Mouse (Mus musculus) frontal cortex, adult (tissue): ENCODE data around the gene Ece1.

Source experiments
- ATAC-seq: cut with Nextera tagmentation; 2 replicates; pipeline ENCODE4 v1.9.2; 2017; ENCODE audit warnings: mild to moderate bottlenecking, moderate library complexity, mixed read lengths; ENCODE audit not compliant: low TSS enrichment

The Ece1 gene

DNA sequence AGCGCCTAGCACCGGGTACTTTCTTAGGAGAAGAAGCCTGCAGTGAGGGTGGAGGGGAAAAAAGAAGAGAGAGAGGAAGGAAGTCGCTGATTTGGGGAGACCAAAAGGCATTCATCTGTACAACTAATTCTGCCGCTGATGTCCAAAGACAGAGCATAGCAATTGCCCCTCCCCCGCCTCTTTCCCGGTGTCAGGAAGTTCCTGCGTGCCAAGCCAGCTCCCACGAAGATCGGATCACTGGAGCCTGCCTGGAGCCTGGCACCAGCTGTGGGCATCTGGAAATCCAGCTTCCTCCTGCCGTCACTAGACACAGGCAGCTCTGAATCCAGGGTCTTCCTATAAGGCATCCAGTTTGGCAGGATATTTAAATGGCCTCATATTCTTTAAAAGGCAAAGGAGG is 122.2 kb downstream of the Ece1 start:
- no peak for ATAC-seq

DNA sequence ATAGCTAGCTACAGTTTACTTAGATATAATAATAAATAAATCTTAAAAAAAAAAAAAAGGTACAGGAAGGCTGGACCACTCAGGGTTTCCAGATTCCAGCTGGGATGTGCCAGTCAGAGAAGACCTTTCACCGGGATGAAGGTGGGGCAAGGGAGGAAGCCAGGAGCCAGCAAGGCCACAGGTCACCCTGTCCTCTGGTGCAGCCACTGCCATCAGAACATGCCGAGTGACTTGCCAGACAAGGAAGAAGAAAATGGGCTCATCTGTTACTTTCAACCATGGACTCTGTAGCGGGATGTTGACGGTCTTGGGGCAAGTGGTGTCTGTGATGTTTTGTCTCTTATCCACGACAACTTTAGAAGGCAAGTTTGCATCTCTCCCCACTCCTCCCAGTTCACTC is 122.7 kb downstream of the Ece1 start:
- no peak for ATAC-seq

DNA sequence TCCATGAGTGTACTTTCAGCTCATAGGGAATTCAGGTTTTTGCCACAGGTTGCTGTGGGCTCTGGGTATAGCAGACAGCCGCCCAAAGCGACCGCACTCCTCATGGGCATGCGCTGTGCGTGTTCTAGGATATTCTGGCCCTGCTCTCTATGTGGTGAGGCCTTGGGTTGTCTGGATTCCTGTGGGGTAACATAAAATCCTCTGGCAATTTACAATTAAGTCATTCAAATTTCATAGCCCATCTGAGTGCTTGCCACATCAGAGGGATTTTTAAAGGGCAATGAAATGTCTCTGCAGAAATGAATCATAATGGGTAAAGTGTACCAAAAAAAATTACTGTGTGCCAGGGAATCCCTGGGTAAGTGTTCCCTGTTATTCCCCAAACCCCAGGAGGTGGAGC is 127.4 kb downstream of the Ece1 start:
- no peak for ATAC-seq

DNA sequence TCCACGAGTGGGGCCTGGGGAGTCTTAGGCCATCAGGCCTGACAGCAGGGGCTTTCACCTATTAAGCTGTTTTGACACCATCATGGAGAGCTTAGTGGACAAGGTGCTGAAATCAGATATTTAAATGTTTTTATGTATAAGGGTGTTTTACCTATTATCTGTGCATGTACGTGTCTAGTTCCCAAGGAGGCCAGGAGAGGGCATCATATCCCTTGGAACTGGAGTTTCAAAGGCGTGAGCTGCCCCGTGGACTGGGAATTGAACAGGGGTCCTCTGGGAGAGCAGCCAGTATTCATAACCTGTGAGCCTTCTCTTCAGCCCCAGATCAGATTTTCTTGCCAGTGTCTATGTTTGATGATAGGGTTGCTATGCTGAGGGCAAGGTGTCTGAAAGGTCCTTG is 128.4 kb downstream of the Ece1 start:
- ATAC-seq = no peak

DNA sequence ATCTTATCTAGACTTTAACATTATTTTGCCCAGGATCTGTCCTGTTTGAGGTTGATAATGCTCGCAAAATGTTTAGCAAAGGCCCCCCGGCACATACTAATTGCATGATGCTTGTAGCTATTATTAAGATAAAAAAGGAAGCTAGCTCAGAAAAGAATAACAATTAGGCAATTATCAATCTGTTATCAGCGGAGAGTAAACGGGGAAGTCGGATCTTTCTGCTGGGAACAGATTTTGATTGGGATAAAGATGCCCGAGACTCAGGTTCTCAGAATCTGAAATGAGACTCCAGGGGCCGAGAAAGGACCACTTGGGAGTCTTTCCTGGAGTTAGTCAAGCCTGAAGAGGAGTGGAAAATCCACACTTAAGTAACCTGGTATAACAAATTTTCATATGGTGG is 129.2 kb downstream of the Ece1 start:
- no peak for ATAC-seq

DNA sequence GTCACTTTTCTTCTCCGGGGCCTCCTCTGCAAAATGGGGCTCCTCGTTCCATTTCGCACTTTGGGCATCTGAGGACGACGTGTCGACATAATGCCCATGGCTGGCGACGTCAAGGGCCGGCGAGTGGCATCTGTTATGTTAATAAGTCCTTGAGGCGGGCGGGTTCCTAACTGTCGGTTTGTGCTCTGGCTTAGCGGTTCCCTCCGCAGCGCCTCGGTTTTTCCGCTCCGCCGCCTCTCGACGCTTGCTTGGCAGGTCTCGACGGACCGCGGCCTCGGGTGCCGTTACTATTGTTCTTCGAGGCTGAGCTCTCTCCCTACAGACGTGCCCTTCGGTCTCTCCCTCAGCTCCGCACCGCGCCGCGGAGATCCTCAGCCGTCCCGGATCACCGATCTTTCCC is 130.9 kb downstream of the Ece1 start, which contains the start of gene Eif4g3:
TSS of gene Eif4g3 (plus strand) at position 133 of the 400 bp plus-strand sequence.
- peak; percentile 41 for ATAC-seq

DNA sequence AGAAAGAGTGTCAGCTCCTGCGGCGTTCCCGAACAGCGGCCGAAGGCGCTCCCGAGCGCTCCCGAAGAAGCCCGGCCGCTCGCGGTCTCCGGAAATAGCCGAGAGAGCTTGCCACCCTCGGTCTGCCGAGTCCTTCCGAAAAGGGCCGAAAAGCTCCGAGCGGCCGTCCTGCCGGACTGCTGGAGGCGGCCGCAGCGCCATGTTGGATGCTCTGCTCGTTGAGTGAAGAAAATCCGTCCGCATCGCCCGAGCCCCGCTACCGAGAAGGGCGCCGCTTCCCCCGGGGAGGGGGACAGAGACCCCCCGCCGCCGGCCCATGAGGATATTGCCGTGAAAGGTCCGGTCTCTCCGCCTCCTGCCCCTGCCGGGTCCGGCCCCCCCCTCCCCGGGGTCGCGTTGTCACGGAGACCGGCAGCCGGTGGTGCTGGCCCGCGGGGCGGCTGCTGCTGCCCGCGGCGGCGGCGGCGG is 131.3 kb downstream of the Ece1 start:
- ATAC-seq = peak; percentile 85

DNA sequence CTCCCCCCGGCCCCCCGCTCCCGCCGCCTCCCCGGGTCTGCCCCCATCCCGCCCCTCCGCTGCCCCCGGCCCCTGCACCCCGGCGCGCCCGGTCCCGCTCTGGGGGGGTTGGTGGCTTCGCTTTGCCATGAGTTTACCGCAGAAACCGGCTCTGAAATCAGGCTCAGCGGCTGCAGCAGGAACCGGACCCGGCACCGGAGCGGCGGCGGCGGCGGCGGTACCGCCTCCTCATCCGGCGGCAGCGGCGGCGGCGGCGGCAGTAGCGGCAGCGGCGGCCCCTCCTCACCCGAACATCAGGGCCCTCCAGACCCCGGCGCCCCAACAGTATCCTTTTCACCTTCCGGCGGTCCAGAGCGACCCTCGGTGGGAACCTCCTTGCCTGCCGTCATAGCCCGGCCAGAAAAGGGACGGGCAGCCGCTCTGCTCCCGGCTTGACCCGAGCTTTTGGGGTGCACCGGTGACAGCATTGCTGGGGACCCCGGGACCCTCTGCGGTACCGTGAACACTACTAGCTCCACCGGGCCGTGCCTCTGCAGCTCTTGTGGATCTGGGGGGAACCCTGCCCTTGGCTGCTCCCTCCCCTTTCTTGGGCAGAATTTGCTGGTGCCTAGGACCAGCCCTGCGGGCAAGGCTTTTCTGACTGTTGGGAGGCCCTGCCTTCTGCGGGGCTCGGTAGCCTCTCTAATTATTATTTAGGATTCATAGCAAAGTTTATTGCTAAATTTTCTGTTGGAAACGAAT is 132.0 kb downstream of the Ece1 start:
- ATAC-seq = no peak

DNA sequence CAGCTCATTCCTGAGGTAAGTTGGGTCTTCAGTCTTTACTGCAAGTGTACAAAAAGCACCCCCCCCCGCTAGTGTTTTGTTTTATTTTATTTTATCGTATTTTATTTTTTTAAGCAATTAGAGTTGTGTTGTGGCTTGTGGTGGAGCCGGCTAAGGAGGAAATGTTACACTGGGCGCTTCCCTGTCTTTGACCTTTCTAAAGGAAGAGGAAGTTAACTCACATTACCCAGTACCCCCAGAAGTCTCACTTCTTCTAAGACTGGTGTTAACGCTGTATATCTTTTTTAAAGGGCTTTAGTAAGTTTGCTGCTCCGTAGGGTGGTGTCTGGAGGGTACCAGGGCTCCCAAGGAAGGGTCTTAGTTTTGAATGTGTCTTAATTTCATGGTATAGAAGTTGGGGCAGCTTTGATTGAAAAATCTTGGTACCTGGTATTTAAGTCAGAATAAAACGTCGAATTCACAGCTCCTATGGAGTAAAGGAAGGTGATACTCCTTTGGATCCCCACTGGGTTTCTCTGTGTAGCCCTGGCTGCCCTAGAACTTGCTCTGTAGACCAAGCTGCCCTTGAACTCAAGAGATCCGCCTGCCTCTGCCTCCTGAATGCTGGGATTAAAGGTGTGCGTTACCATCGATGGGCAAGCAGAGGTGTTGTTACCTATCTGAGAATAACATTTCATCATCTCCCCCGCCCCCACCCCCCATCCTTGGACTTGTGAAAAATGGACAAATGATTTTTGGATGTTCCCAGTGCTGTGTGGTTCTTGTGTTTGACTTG is 132.7 kb downstream of the Ece1 start:
- ATAC-seq = no peak

DNA sequence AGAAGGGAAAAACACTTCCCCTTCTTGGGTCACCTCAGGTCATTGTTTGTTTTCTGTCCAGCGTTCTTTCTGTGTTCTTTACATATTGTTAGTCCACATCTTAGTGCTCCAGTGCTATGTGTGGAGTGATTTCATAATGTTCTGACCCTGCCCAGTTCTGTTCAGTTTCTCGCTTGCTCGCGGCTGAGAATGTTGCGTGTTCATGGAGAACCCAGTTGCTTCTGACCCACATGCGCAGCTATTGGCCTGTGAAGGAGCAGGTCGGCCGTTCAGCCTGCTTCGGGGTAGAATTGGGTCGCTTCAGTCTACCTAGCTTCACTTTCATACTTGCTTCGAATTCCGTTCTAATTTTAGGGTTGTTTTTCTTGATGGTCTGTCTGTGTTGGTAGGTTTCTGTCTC is 133.4 kb downstream of the Ece1 start:
- ATAC-seq = no peak

DNA sequence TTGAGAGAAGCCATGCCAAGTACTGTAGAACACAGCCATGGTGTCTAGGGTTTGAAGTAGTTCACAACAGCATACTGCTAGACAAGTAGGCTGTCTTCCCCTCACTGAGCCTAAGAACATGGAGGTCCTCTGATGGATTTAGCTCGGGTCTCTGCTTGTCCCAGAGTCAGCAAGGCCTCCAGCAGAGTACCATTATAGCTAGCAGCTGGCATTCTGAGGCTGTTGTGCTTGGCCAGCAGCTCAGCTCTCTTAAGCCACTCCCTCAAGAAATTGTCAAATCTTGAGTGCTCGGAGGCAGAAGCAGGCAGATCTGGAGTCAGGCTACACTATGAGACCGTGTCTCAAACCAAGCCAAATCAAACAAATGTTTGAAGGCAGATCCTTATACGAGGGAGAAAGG is 136.2 kb downstream of the Ece1 start:
- ATAC-seq = no peak

DNA sequence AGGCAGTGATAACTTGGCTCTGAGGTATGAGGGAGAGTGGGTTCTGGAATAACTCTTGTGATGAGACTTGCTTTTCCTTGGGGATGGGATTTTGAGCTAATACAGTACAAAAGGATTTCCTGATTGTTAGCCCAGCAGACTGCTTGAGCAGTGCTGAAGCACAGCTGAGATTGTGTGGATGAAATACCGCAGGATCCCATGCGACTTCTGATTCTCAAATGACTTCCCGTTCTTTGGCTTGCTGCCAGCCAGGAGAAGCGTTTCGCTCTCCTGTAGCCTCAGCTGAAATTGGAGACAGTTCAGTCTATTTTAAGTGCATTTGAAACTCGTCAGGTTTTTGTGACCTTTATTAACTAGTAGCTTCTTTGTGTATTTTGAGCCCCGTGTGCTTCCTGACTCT is 138.6 kb downstream of the Ece1 start:
- ATAC-seq = no peak

DNA sequence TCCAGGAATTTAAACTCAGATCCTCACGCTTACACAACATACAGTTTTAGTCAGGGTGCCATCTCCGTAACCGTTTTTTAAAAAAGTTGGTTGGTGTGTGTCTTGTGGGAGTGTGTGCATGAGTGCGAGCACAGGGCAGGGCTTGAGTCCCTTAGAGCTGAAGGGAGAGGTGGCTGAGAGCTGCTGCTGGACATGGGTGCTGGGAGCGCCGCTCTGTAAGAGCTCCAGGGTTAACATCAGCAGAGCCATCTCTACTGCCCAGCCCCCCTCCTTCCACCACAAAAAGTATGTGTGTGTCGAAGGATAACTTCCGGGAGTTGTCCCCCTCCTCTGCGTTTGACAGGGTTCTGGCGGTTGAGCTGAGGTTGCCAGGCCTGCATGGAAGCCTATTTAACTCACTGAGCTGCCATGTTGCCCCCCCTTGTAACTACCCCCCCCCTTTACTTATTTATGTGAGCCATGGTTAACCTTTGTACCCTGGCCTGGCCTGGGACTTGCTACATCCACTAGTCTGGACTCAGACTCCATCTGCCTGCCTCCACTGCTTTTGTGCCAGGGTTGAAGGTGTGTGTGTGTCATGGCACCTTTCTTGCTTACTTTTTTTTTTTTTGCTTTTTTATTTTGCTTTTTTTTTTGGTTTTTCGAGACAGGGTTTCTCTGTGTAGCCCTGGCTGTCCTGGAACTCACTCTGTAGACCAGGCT is 142.0 kb downstream of the Ece1 start:
- ATAC-seq = no peak

DNA sequence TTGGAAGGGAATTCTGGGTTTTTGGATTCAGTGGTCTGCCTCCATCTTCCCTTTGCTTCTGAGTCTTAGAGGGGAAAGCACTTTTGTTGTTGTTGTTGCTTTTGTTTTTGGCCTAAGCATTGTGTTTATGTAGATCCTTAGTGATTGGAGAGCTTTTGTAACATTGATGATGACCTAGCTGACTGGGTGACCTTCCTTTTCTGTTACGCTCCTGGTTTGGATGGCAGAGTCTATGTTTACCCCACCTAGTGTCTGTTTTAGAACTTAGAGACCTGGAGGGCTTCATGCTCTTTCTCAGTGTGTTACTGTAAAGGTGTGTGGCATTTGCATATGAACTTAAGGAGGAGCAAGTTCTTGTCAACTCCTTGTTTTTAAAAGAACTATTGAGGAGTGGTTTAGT is 143.7 kb downstream of the Ece1 start:
- no peak for ATAC-seq

DNA sequence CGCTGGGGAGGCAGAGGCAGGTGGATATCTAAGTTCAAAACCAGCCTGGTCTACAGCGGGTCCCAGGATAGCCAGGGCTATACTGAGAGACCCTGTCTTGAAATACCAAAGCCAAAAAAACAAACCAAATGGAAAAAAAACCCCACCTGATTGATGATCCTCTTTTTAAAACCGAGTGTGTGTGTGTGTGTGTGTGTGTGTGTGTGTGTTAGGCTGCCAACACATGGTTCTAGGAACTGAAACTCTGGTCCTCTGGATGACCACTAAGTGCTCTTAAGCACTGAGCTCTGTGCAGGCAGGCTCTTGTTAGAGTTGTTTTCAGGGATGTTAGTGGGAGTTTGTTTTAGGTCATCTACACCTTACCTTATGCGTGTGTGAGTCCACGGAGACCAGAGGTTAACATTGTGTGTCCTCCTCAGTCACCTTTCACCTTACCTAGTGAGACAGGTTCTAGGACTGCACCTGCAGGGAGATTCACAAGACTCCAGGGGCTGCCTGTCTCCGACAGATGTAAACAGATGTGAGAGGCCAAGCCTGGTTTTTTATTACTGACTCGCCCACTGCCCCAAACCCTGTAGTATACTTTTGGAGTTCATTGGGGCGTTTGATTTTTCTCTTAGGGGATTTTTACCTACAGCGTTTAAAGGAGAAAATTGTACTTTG is 145.0 kb downstream of the Ece1 start:
- ATAC-seq = no peak

DNA sequence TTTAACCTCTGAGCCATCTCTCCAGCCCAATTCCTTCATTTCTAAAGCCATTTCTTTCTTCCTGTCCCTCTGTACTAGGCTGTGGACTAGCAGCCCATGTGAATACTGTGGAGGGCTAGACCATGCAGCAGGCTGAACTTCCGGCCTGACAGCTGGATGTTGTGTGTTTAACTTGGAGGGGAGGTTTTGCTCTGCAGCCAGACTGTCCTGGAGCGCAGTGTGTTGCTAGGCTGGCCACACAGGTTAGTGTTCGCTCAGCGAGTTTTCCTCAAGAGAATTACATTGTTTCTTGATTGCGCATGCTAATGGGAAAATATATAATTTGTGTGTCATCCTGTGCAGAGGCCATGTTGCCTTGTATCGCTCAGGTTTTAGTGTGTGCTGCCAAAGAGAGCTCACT is 146.6 kb downstream of the Ece1 start:
- ATAC-seq = no peak

DNA sequence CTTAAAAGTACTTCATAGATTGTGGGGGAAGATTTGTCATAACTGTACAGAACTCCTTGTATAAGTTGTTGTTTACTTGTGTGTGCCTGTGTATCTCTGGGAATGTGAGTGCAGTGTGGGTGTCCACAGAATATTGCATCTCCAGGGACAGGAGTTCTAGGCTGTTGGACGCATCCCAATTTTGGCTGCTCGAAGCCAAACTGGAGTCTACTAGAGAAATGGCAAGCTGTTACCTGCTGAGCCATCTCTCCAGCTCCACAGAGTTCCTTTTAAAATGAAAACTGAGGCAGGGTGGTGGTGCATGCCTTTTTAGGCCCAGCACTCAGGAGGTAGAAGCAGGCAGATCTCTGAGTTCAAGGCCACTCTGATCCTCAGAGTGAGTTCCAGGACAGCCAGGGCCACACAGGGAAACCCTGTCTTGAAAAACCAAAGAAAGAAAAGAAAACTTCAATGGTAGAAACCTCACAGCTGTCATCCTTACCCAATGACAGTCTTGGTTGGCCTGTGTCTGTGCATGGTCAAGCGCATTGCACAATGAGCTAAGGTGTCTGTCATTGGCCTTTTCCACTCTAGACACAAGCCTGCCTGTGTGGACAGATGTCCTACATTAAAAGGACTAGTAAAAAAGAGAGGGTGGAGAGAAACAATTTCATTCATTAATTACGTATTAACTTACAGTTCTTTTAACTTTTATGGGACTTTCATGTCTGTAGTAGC is 147.9 kb downstream of the Ece1 start:
- no peak for ATAC-seq

DNA sequence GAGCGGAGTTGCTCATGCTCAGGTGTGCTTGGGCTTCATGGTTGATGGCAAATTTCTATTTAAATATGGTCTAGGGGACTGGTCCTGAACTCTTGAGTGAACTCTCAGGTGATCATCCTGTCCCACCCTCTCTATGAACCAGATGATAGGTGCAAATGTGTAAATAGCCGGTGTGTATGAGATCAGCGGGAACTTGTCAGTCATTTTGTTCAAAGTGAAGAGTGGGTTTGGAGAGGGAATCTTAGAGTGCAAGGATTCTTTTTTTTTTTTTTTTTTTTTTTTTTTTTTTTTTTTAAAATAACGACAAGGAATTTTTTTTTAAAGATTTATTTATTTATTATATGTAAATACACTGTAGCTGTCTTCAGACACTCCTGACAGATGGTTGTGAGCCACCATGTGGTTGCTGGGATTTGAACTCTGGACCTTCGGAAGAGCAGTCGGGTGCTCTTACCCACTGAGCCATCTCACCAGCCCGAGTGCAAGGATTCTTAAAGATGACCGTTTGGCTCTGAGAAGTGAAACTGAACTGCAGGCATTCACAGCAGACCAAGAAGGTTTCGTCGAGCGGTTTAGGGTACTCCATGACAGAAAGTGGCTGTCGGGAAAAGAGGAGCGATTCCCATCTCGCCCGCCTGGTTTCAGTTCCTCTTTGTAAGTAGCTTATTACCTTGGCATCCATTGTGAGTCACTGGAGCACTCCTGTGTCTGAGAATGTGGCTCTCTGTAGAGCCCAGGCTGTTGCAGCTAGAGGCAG is 151.9 kb downstream of the Ece1 start:
- ATAC-seq = no peak
